Mouse (Mus musculus) heart, adult 9 months (tissue): ENCODE measurements around the gene Ssh1.

ENCODE experiments used
- DNase-seq, 2 experiments: peaks; one replicate each; pipeline ENCODE4 v3.0.0; 2022; ENCODE audit warnings: low spot score in 2 of 2

Ssh1 gene

DNA sequence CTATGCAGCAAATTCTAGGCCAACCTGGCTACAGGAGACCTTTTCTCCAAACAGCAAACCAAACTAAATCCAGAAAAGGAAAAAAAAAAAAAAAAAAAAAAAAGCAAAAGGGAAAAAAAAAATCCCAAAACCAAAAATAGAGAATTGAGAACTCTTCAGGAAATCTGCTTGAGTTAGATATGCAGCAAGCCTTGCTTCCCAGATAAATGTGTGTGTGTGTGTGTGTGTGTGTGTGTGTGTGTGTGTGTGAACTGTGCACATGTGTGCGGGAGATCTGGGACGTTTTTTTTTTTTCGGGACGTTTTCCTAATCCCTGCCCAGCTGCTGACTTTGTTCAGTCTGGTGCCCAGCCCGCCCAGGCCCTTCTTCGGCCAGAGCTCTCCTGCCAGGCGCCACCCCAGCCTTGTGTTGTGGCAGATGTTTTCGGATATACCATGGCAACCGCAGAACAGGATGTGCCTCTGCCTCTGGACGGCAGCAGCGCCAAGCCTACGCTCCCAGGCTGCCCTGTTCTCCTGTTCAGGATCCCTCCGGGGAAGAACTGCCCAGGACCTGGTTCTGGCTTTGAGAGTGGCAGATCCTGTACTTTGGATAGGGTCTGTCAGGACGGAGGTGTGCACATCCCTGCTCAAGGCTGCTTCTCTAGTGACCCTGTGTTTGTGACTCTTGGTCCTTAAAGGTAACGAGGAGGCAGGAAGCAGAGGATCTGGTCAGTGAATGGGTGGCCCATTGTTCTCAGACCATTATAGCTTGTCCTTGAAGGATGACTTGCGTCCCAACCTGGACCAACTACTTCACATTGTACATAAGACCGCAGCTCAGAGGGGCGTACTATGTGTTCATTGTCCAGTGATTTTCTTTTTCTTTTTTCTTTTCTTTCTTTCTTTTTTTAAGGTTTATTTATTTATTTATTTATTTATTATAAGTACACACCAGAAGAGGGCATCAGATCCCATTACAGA lies 62.8 kb downstream of the Ssh1 start:
- peak; percentile 87 to 90 for DNase-seq

DNA sequence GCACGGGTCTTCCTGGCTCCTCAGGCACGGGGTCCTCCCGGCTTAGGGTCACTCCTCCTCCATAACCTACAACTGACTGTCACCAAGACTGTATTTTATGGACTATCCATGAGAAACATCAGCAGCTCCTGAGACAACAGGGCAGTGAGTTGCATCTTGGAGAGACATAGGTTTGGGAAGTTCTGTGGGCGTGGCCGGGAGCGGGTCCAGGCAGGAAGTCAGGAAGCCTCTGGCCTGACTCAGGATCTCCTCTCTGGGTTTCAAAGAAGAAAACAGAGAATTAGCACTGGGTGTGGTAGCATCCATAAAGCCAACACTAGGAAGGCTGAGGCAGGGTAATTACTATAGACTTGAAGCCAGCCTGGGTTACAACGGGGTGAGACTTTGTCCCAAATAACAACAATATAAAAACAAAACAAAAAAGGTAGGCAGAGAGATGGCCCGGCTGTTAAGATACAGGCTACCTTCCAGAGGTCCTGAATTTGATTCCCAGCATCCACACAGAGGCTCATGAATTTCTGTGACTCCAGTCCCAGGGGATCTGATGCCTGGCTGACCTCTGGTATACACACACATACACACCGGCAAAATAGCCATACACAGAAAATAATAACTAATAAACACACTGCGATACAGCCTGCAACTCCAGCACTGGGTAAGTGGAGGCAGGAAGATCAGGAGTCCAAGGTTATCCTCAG lies 63.6 kb downstream of the Ssh1 start:
- peak; percentile 62 to 69 for DNase-seq

DNA sequence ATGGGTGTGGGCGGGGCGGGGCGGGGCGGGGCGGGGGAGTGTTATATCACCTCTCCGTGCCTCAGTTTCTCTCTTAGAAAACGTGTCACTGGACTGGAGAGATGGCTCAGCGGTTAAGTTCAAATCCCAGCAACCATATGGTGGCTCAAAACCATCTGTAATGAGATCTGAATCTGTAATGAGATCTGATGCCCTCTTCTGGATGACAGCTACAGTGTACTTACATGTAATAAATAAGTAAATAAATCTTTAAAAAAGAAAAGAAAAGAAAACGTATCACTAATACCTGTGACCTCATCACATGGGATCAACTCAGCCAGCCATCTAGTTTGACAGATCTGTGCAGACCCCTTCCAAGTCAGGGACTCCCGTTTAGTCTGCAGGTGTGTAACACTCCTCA lies 64.2 kb downstream of the Ssh1 start:
- DNase-seq: no peak

DNA sequence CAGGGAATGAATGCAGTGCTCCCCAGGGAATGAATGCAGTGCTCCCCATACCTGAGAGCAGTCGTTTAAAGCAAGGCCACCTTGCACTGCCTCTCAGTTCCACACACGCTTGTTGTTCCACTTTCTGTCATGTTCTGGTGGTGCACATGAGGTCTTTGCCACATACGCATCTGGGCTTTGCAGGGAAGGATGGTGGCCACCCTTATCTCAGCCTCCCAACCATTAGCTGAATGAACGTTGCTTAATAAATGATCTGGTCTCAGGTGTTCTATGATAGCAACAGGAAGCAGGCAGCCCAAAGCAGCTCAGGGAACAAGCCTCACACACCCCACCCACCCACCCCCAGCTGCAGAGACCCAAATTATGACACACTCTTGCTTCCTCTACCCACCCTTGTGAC lies 69.1 kb downstream of the Ssh1 start:
- DNase-seq: no peak

DNA sequence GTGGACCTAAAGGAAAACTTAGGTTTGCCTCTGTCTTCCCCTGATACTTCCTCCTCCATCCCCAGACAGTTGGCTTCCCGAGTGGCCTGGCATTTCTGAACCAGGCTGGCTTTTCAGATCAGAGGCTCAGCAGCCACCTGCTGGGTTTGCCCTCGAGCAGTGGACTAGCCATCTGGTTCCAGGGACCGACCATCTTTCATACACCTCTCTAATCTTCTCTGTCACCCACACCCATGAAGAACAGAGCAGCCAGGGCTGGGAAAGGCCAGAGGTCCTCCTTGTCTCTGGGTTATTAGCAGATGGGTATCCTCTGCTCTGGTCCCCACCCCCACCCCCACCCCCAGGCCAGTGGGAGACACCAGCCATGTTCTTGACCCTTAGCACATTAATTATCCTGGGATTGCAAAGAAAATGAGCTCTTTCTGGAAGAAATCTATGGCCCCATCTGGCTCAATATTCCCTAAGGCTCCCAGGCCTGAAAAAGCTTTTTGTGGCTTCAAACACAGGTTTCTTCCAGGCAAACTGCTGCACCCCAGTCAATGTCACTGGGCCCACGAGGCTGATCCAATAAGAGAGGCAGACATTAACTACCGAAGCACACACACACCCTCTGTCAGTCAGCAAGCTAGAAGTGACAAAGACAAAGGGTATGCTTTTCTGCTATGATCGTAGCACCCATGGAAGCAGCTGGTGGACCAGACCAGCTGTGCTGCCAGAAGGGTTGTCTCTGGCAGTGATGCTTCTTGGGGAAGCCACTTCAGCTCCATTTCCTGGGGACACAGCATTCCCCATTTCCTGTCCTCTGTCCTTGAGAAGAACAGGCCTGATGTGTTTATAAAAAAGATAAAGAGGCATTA lies 72.2 kb downstream of the Ssh1 start:
- peak in 1 of 2 experiments; percentile 46 for DNase-seq

DNA sequence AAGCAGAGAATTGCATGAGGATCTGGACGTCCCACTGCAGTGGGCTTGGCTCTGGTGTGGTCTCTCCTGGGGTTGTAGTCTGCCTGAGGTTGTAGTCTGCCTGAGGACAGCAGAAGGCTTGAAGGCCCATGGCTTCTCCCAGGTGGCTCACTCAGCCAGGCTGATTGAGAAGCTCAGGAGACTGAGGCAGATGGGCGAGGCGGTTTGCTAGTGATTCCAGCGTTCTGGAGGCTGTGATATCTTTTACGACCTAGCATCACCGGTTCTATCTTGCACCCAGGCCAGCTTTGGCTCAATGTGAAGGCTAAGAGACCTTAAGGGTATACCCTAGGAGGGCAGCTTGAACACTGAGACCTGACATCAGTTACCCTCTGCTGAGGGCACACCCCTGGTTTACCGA lies 74.6 kb downstream of the Ssh1 start:
- no peak for DNase-seq

DNA sequence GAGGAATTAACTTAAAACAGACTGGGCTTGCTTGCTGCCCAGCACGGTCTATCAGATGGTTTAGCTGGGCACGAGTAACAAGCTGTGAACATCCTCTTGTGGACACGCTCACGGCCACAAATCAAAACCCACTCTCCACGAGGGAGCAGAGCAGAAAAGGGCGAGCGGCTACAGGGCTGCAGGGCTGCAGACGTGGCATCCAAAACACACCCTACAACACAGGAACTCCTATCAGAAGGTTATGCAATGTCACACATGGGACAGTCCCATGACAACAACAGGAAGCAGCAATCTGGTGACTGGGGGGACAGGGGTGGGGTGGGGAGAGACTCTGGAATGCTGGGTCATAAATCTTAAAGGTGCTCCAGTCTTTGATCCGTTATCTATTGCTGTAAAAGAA lies 75.0 kb downstream of the Ssh1 start:
- peak; percentile 81 to 92 for DNase-seq

DNA sequence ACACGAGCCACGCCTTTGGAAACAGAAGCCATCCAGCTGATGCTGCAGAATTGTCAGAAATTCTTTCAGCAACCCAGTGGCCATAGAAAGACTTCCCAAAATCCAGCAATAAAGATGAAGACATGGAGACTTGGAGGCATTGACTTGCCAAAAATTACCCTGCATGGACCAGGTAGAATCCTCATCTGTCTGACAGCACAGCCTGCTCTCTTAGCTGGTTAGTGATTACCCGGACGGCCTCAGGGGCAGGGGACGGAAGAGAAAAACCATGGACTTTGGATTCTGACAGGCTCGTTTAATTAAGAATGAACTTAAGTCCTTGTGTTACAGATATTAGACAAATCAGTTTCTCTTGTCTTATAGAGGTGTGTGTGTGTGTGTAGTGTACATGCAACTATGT lies 83.0 kb downstream of the Ssh1 start:
- no peak for DNase-seq

DNA sequence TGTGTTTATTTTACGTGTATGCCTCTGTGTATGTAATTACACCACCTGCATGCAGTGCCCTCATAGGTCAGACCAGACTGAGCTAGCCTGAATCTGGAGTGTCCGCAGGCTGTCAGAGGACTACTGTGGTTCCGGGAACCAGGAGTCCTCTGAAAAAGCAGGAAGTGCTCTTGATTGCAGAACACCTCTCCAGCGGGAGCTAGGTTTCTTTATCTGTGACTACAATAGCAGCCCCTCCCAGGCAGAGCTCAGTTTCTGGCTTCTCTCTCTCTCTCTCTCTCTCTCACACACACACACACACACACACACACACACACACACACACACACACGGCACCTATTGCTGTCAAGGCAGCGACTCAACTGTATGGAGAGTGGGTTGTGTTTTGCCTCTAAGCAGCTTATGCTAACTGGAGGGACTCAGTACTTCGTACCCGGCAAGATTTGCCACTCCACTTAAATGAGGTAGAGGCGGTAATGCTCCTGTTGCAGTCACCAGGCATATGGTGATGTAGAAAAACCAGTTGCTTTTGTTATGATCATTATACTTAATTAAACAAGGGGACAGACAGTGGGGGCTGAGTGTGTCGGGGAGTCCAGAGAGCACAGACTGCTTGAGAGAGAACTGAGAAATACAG lies 83.5 kb downstream of the Ssh1 start:
- DNase-seq: no peak

DNA sequence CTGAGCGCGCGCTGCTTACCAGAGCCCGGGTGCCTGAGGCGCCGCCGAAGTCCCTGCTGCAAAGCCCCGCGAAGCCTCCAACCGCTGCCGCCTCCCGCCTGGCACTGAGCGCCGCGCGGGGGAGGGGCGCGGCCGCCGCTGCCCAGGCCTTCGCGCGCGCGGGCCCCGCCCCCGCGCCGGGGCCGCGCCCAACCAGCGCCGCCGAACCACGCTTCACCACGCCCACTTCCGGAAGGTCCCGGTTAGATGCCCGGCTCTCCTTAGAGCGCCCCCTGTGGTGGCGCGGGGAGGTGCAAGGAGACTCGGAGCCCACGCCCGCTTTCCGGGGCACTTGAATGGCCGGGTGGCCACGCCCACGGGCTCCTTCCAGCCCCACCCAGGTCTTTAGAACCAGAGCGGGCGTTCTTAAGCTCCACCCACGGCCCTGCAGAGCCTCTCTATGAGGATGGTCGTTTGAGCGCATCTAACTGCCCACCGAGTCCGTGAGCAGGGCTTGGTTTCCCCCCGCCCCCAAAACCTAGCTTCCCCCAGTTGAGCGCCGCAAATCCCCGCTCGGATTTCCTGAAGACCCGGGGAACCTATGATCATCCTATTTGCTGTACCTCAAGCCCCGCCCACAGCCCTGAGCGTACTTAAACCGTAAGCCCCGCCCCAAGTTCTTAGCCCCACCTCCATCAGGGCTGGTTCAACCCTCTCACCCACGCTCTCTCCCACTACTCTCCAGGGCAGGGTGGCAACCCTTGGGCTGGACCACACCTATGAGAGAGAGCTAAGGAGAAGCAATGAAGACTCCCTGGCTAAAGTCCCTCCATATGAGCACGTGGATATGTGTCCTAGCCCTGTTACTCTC lies 84.9 kb downstream of the Ssh1 start, which contains the start of gene Coro1c:
Gene Coro1c (minus strand): TSS at position 167 of the 850 bp plus-strand sequence.
- peak; percentile 97 to 99 for DNase-seq

DNA sequence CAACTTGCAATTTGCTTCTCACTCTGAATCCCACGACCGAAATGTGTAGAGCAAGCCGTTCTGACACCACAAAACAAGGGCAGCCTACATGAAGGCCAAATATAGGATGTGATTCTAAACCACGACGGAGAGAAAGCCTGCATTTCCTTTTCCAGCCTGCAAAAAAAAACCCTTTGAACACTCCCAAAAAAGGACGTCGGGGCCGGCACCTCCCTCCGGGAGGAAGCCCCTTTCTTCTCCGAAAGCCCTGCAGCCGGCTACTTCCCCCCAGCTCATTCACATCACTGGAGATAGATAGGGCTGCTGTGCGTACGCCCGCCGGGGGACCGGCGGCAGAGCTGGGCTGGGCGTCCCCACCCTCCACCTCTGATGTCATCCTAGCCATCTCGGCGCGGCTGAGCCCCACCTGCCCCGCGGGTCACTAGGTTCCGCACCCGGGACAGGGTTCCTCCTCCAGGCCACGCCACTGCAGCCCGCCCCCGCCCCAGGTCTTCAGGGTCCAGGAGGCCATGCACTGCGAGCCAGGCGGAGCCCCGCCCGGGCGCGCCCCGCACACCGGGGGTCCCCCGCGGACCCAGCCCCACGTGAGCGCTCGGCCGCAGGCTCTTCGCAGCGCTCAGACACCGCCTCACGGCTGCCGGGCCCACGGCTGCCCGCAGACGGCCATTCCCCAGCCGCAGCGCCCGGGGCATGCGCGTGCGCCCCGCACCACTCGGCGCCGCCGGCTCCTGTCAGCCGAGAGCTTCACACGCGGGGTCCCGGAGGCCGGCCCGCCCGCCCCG lies 85.7 kb downstream of the Ssh1 start:
- DNase-seq: peak; percentile 68 to 77

DNA sequence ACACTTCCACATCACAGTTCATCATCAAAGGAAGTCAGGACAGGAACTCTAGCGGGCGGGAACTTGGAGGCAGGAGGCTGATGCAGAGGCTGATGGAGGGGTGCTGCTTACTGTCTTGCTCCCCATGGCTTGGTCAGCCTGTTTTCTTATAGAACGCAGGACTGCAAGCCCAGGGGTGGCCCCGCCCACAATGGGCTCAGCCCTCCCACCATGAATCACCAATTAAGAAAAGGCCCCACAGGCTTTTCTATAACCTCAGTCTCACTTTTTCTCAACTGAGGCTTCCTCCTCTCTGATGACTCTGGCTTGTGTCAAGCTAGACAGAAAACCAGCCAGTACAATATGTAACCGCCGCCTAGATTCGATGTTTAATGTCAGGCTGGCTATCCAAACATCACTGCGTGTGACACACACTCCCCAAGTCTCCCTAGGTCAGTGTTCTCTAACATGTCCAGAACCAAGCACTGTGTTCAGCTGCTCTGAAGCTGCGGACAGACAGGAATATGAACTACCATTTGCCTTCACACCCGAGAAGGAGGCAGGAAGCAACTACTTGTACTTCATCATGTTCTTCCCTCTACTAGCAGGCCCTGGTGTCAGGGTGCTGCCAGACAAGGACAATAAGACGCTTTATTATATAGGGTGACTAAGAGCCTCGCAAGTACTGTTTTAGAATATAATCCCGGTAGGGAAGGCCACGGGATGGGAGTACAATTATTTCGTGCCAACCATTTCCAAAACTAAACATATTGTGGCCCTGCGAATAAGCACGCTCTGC lies 86.5 kb downstream of the Ssh1 start:
- peak in 1 of 2 experiments; percentile 48 for DNase-seq

DNA sequence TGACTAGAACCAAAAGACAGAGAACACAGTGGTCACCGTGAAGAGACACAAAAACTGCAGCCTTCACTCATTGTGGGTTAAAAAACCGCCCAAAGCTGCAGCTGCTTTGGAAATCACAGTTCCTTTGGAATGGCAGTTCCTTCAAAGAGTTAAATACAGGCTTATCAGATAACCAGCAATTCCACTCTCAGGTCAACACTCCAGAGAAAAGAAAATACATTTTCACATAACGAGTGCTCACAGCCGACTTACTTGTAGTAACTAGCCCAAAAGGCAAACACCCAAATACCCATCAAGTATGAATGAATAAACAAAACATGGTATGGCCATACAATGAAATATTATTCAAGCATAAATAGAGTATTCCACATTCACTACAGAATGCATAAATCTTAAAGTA lies 88.7 kb downstream of the Ssh1 start:
- DNase-seq: no peak

DNA sequence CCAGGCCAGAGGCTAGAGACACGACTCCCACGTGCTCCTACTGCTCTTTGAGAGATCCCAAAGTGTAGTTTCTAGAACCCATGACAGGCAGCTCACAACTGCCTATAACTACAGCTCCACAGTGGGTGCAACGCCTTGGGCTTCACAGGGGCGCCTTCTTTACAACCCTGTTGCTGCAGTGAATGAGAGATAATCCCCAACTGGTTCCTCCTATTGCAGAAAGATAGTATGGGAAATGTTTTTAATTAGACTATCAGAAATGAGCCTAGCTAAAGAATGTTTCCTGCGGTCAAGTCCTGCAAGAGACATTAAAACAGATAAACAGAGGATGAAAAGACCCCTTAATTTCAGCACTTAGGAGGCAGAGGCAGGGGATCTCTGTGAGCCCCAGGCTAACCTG lies 90.7 kb downstream of the Ssh1 start:
- DNase-seq: no peak

DNA sequence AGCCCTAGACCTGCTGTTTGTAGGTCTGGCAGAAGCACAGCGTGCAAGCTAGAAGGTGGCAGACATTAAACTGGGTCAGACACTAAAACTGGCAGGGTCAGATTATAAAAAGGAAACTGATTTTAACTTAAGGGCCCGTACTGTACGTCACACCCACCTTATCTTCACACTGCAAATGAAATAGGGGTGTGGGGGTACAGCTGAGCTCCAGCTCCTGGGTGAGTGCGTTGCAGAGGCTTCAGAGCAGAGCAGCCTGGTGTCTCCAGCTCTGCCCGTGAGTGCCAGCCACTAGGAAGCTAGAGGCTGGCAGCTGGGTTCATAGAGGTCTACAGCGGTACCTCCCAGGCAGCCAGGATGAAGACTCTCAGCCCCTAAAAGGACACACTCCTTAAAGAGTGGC lies 91.7 kb downstream of the Ssh1 start:
- DNase-seq: no peak

DNA sequence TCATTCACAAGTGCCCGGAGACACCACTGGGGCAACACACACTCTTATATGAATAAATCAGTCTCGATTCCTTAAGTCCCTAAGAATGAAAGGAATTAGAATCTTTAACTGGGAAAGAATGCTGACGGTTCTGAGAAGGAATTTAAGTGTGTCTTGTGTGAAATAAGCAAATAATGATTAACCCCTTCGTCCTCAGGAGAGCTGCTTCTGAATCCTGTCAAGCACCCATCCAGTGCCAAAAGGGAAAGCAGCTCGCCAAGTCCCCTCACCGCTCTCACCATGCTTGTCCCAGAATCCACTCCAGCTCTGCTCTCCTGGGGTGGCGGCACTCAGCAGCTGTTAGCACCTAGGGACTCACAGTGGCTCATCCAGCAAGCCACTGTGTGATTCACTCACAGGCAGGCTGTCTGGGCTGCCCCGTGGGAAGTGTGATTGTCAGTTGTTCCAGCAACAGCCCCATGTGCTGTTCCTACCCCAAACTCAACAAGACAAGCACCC lies 92.6 kb downstream of the Ssh1 start:
- DNase-seq: no peak

DNA sequence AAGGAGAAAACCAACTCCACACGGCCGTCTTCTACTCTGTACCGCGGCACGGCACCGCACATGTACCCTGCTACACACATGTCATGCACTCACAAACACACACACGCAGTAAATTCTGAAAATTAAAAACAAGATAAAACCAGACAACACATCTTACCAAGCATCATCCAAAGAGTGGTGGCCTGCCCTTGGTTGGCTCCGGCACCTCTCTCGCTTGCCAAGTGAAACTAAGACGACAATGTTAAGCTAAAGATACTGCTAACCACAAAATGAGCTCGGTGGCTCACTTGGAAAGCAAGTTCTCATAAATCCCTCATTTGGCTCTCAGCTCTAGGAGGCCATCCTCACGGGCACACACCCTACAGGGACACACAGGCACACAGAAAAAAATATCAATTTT lies 94.2 kb downstream of the Ssh1 start:
- DNase-seq: no peak

DNA sequence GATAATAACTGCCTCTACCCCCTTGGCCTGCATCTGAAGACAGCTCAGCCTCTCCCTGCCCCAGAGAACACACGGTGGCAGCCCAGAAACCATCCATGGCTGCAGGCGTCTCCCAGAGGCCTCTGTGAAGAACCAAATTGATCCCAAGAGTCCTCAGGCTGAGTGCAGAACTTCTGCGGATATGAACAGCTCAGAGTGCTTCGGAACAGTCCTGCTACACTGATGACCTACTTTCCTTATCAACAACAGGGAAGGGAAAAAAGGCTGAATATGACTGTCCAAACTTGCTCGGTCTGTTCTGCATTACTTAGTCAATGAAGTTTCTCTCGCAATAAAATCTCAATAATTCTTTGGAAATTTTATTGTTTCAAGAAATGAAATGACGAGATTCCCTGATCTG lies 101.7 kb downstream of the Ssh1 start:
- no peak for DNase-seq

DNA sequence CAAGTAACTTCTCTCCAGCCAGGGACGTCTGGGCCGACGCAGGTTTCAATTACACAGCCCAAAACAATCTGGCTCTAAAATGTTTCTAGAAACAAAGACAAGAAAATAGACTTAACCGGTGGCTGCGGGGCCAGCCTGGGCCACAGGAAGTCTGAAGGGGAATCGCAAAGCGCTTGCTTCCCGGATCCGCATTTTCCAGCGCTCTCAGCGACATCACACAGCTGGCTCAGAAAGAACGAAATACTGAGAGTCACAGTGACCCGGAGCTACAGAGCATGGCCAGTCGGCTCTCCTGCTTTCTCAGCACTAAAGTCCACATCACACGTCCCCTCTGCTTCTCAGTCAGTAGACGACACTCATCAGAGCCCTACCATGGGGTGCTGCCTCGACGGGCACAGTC lies 102.8 kb downstream of the Ssh1 start:
- DNase-seq: peak; percentile 49 to 62
